Mouse (Mus musculus) cerebellum, adult 2 months (tissue): Measurements from ENCODE around the gene Svopl.

Source experiments
- CTCF ChIP-seq: fragments of 200-500 bp; IDR thresholded peaks from 2 replicates; pipeline ENCODE4 v1.5.1; 2011; ENCODE audit warnings: low read depth, mild to moderate bottlenecking, control low read depth, low read length, moderate library complexity, borderline replicate concordance; ENCODE audit not compliant: insufficient read depth
- POLR2A ChIP-seq: fragments of 200-500 bp; IDR thresholded peaks from 2 replicates; pipeline ENCODE4 v1.6.1; 2011; ENCODE audit warnings: low read length, control low read depth, borderline replicate concordance; ENCODE audit not compliant: insufficient read depth

DNA sequence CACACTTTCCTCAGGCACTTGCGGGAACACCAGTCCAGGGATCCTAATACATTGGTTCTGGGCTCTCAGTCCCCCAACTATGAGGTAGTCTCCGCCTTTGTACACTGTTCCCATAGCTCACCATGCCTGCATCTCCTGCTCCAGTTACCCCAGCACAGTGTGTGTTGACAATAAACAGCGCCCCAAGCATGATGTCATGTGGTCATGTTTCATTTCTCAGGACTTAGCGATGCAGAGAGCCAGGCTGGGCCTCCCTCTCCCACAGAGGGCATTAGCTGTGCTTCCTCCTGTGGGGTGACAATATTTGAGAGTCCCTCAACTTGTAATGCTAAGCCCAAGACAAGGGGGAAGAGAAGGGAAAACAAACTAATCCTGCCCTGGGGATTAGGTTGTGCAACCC, 1.2 kb upstream of the Svopl start:
- no peak for TF ChIP-seq CTCF
- TF ChIP-seq POLR2A = no peak
